Mouse (Mus musculus) left cerebral cortex, adult 8-10 months (tissue): ENCODE measurements around the gene Ncam2. TPM values are rescaled to one million over a fixed set of nuclear protein-coding genes. Genes with fewer than 3 reads are reported as not detected.
"Not testable (repeated sequence)": the region's sequence is repeated elsewhere in the genome, so short reads cannot be mapped to it uniquely, and the experiment has no call there.

ENCODE experiments used
- DNase-seq, 2 experiments: peaks; one replicate each; pipeline ENCODE4 v3.0.0; 2022; ENCODE audit warnings: low spot score in 2 of 2
- total RNA-seq, 4 experiments: library from RNA; stranded (reverse); gene quantifications; 2 replicates each; pipeline ENCODE4 v1.2.4; 2022

Ncam2 gene
- total RNA-seq, 4 experiments from 2014 or later, result 71.5 to 84.0 (median 74.9) TPM

DNA sequence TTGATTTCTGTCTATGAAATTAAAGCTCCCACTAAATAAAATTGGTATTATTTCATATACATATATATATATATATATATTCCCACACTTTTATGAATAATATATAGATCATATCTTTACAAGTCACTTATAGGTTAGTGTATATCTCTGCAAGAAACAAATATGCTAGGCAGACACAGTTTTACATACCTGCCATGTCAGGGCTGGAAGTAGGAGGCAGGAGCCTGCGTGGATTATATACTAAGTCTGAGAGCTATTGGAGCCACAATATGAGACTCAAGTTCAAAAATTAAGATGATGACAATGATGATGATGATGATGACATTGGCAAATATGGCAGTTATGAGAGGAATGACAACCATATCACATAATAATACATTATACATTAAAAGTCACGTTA lies 85.4 kb downstream of the Ncam2 start:
- no peak for DNase-seq

DNA sequence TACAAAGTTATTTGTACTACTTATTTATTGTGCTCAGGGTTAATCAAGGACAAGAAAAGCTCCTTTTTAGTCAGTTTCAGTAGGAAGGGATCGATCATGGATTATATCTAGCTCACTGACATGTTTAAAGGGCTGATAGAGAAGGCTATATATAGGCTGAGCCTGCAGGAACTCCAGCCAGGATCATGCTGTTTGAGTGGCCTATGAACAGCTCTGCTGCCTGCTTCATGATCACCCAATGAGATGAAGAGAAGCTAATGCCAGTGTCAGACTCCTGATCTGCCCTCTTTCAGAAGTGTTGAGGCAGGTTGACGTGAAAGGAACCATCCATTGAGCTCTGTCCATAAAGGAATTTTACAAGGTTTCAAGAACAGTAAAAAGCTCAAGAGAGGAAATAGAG lies 103.3 kb downstream of the Ncam2 start:
- no peak for DNase-seq

- DNase-seq, result no peak
These were observed 108.7 kb downstream of the Ncam2 start for GRCm38 (mm10) chr16:81309215-81309614.

DNA sequence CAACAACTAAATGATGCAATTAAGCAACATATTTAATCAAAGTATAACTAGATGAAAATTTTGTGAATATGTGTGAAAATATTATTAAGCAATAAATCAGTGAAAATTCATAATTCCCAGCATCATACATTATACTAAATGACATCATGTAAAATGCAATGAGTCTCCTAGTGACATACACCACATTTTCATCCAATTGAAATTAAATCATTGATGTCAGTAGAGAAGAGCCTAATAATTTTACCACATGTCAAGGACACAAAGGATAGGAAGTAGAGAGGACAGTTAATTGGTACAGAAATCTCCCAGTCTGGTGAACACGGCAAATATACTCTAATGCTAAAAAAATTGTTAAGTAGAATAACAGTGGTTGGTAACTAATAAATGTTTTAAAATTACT lies 118.5 kb downstream of the Ncam2 start:
- no peak for DNase-seq

DNA sequence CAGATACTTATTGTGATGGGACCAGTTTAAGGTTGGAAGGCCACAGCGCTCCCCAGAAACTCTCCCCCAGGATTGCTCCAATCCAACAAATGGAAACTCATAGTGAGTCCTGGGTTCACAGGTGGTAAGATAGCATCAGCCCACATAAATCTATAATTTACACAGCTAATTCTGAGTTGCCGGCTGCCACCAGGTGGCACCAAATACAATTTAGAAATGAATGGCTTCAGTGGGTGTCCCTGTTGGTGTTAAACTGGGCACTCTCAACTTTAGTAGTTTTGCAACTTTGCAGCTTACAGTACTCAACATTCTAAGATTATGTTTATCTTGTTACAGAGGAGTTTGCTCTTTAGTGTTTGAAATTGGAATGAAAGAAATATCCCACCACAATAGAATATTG lies 130.0 kb downstream of the Ncam2 start:
- DNase-seq, result peak; percentile 20 to 46

DNA sequence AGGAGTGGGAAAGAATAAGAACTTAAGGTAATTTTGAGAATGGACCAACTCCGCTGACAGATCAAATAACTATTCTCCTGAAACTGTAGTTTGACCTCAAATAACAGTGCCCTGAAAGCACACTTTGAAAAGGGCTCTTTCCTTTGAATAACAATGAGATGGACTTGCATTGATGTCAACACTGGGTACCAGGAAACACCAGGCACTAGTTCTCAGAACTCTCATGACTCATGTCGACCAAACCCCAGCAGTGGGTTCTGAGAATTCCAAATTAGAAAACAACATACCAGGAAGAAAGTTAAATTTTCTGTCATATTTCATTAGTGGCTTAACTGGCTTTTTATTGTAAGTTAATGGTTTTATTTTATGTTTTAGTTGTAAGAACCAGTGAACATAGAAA lies 165.4 kb downstream of the Ncam2 start:
- no peak for DNase-seq

DNA sequence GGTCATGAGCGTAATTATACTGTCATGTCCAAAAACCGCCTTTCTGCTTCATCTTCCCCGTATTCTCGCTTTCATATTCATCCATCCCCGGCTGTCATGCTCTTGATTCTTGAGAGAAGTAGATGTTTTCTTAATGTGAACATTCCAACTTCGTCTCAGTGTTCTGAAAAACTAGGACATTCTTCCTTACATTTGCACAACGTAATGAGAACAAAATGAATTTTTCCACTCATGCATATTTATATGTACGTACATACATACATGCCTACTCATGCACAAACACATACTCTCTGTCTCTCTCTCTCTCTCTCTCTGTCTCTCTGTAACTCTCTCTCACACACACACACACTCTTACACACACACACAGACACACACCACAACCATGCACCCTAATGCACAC lies 173.7 kb downstream of the Ncam2 start:
- no peak for DNase-seq

DNA sequence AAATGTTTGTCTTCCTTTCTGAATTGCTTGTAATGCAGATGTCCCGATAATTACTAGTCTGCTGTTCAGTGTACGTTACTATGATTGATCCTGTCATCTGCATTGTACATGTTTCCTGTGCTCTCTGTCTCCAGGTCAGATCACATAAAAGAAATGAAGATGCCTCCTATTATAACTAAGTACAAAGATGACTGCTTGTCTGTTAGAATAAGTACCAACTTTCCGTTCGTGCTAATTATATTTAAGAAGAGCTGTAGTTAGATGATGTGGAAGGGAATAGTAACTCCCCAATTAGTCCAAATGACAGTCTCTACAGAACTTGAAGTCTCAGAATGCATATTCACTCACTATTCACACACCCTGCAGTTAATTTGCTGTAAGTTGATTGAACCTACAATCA lies 179.9 kb downstream of the Ncam2 start:
- DNase-seq, result no peak

DNA sequence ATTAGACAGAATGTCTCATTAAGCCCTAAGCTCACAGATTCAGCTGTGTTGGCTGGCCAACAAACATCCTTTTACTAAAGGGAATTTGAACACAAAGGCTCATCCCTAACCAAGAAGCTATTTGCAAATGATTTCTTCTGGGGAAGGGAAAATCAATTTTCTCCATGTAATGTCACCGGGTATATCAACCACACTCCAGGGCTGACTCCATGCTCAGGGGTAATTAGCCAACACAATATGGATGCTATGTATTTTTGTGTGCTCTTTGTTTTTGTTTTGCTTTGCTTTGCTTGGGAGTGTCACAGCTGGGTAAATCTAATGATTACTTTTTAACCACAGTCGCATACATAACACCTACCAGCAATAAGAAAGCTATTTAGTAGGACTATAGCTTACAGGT lies 188.1 kb downstream of the Ncam2 start:
- DNase-seq, result no peak

GRCm38 (mm10) chr16:81434559-81434958 lies 234.1 kb downstream of the Ncam2 start:
- no peak for DNase-seq

- no peak for DNase-seq
These were observed 236.8 kb downstream of the Ncam2 start for GRCm38 (mm10) chr16:81437091-81437867.

DNA sequence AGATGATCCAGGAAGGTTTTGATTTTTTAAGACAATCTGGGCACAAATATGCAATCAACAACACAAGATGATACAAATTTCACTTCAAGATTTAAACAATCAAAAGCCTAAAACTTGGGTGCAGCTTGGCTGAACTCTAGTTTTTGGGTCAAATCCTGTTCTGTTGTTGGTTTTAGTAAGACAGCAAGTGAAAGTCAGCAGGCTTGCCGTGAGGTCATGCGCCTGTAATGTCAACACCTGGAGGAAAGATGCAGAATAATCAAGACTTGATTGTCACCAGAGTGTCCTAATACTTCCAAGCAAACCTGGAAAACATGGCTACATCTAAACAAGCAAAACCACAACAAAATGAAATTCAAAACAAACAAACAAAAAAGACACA lies 237.4 kb downstream of the Ncam2 start:
- no peak for DNase-seq

GRCm38 (mm10) chr16:81450851-81451250 lies 250.4 kb downstream of the Ncam2 start:
- no peak for DNase-seq

DNA sequence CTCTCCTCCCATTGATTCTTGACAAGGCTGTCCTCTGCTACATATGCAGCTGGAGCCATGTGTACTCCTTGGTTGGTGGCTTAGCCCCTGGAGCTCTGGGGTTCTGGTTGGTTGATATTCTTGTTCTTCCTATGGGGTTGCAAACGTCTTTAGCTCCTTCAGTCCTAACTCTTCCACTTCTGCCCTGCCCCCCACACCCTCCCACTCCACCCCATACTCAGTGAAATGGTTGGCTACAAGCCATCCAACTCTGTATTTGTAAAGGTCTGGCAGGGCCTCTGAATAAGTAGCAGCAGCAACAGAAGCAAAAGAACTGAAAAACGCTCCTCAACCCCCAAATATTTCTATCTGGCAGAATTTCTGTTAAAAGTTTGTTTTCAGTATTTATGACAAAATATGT lies 252.5 kb downstream of the Ncam2 start:
- no peak for DNase-seq

DNA sequence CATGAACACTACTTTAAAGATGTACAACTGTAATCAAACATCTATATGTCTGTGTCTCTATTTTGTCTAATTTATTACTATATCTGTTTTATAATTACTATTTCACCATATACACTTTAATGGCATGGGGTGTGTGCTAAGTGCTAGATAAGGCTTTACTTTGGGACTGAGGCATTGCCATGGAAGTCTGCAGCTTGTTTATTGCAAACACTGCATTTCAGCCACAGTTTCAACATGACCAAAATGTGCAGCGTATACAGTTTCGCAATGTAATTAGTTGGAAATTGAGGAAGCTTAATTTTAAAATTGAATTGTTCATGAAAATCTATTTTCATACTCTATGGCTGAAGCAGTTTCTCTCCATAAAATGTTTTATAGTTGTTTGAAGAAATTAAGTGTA lies 254.0 kb downstream of the Ncam2 start:
- DNase-seq, result no peak

DNA sequence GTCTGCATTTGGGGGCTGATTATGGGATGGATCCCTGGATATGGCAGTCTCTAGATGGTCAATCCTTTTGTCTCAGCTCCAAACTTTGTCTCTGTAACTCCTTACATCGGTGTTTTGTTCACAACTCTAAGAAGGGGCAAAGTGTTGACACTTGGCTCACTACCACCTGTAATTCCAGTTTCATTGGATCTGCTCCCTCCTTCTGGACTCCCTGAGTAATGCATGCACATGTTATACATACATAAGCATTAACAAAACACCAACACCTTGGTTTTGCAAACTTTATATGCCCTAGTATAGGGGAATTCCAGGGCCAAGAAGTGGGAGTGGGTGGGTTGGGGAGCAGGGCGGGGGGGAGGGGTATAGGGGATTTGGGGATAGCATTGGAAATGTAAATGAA lies 262.2 kb downstream of the Ncam2 start:
- not testable (repeated sequence) for DNase-seq

- no peak for DNase-seq
These were observed 272.4 kb downstream of the Ncam2 start for GRCm38 (mm10) chr16:81472925-81473324.

GRCm38 (mm10) chr16:81481058-81481457 lies 280.6 kb downstream of the Ncam2 start:
- DNase-seq, result no peak

DNA sequence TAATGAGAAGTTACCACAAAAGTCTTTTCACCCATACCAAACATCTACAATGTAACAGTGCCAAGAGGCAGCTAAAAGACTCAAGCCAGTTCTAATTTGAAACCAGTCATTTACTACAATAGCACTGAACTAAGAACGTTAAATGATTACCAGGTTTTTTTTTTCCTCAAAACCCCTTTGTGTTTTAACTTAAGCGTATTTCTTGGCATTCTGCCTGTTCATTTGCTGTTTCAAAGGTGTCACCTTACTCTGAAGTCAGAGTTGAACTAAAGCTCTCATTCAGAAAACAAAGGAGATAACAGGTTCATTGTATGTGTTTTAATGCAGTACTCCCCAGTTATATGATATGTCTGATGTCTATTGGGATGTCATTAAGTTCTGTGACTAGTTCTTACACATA lies 295.6 kb downstream of the Ncam2 start:
- DNase-seq, result no peak

- no peak for DNase-seq
These were observed 302.1 kb downstream of the Ncam2 start for GRCm38 (mm10) chr16:81502578-81502977.

DNA sequence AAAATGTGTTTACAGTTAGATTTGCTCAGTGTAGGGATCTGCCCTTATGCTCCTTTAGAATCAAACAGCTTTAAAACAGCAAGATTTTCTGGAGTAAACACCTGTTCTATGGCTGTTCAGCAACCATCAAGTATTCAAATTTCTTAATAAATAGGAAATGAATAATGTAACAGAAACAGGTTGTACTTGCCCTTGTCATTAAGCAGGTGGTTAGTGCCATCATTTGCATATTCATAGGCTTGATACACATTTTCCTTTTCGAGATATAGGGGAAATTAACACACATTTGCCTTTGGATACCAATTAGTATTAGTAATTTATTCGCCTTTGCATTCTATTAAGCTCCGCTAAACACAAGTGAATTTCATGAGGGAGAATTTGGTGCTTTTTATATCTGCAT lies 335.7 kb downstream of the Ncam2 start:
- no peak for DNase-seq

DNA sequence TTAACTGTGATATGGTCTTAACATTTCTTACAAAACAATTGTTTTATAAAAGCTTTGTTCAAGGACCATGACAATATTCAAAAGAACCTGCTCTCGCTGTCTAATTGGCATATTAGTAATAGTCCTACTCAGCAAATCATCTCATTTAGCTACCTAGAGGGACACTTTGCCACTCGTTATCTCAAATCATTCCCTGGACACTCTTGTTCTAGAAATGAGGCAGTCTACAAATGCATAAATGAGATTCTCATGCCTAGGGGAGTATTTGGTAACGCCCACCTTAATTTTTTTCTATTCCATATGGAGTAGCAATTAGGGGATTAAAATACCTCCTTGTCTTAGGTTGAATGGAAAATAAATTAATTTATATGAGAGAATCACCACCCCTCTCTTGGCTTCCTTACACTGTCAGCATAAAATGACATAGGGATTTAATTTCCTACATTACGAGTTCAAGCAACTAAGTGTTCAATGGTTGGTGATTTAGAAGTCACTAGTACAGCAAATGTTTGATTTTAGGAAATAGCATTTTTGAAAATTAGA lies 387.1 kb downstream of the Ncam2 start:
- DNase-seq, result no peak

- DNase-seq, result no peak
These were observed 422.8 kb downstream of the Ncam2 start for GRCm38 (mm10) chr16:81623276-81623675.
